Mouse (Mus musculus): ENCODE measurements around the gene Ddi2. TPM values are rescaled to one million over a fixed set of nuclear protein-coding genes. Genes with fewer than 3 reads are reported as not detected.

Ddi2 gene
- polyA plus RNA-seq, 1 experiment, result 21.1 TPM

- Histone ChIP-seq H3K27ac (ENCODE audit: insufficient read depth, low read length) (no peak overlapping the region), H3K27me3 (ENCODE audit: control insufficient read depth, insufficient read depth, low read length) (no peaks in the 10 kb centered on the region), H3K4me1 (ENCODE audit: control insufficient read depth, insufficient read depth, low read length) (no peaks in the 10 kb centered on the region; the same call in 1 of the 2 replicates), H3K4me3 (replicated peaks; ENCODE audit: insufficient read depth, low read depth, low read length) (peak overlapping the region; percentile 89)
- no peak for TF ChIP-seq CTCF (IDR thresholded peaks at IDR 0.05; ENCODE audit: borderline replicate concordance, insufficient read depth, low read depth, low read length)
- TF ChIP-seq POLR2A (IDR thresholded peaks at IDR 0.05; ENCODE audit: borderline replicate concordance, insufficient read depth, low read length), result no peak
- DNase-seq, result no peak
- WGBS, result 23% methylated on average over 9 of the region's 9 CpGs
These were observed 12.0 kb upstream of the Ddi2 start for GRCm38 (mm10) chr4:141735206-141735560.

- 0 out of 2 replicates have a peak overlapping the region, but pooled peaks have one; percentile 10 for H3K27ac ChIP-seq (ENCODE audit: insufficient read depth, low read length)
- TF ChIP-seq POLR2A (IDR thresholded peaks at IDR 0.05; ENCODE audit: borderline replicate concordance, insufficient read depth, low read length), result peak; percentile 82
- no peak for TF ChIP-seq CTCF (IDR thresholded peaks at IDR 0.05; ENCODE audit: borderline replicate concordance, insufficient read depth, low read depth, low read length)
- H3K4me3 ChIP-seq (replicated peaks; ENCODE audit: insufficient read depth, low read depth, low read length), result peak overlapping the region; percentile 89
- peak; percentile 89 to 93 for DNase-seq
- no peaks in the 10 kb centered on the region; the same call in 1 of the 2 replicates for H3K4me1 ChIP-seq (ENCODE audit: control insufficient read depth, insufficient read depth, low read length)
- H3K27me3 ChIP-seq (ENCODE audit: control insufficient read depth, insufficient read depth, low read length), result no peaks in the 10 kb centered on the region
- 6% methylated on average over 24 of the region's 24 CpGs for WGBS
These were observed 11.4 kb upstream of the Ddi2 start for GRCm38 (mm10) chr4:141734446-141735205.

GRCm38 (mm10) chr4:141731766-141732165, 8.5 kb upstream of the Ddi2 start:
- TF ChIP-seq POLR2A (IDR thresholded peaks at IDR 0.05; ENCODE audit: borderline replicate concordance, insufficient read depth, low read length) (no peak), CTCF (IDR thresholded peaks at IDR 0.05; ENCODE audit: borderline replicate concordance, insufficient read depth, low read depth, low read length) (no peak)
- H3K27me3 ChIP-seq (ENCODE audit: control insufficient read depth, insufficient read depth, low read length), result no peaks in the 10 kb centered on the region
- no peak overlapping the region for H3K4me3 ChIP-seq (replicated peaks; ENCODE audit: insufficient read depth, low read depth, low read length)
- no peaks in the 10 kb centered on the region; the same call in 1 of the 2 replicates for H3K4me1 ChIP-seq (ENCODE audit: control insufficient read depth, insufficient read depth, low read length)
- no peak for DNase-seq
- no peak overlapping the region for H3K27ac ChIP-seq (ENCODE audit: insufficient read depth, low read length)
- WGBS, result 84% methylated on average over 5 of the region's 5 CpGs

- 82% methylated on average over 13 of the region's 13 CpGs for WGBS
- TF ChIP-seq POLR2A (IDR thresholded peaks at IDR 0.05; ENCODE audit: borderline replicate concordance, insufficient read depth, low read length) (no peak), CTCF (IDR thresholded peaks at IDR 0.05; ENCODE audit: borderline replicate concordance, insufficient read depth, low read depth, low read length) (no peak)
- no peaks in the 10 kb centered on the region for H3K27me3 ChIP-seq (ENCODE audit: control insufficient read depth, insufficient read depth, low read length)
- H3K27ac ChIP-seq (ENCODE audit: insufficient read depth, low read length), result no peak overlapping the region
- no peak for DNase-seq
- no peaks in the 10 kb centered on the region; the same call in 1 of the 2 replicates for H3K4me1 ChIP-seq (ENCODE audit: control insufficient read depth, insufficient read depth, low read length)
- no peak overlapping the region for H3K4me3 ChIP-seq (replicated peaks; ENCODE audit: insufficient read depth, low read depth, low read length)
These were observed 7.2 kb upstream of the Ddi2 start for GRCm38 (mm10) chr4:141730401-141730800.

GRCm38 (mm10) chr4:141729266-141729665, 6.0 kb upstream of the Ddi2 start:
- WGBS, result 83% methylated on average over 3 of the region's 3 CpGs
- DNase-seq, result no peak
- no peaks in the 10 kb centered on the region for H3K4me1 ChIP-seq (ENCODE audit: control insufficient read depth, insufficient read depth, low read length)
- H3K4me3 ChIP-seq (replicated peaks; ENCODE audit: insufficient read depth, low read depth, low read length), result no peak overlapping the region
- no peak overlapping the region for H3K27ac ChIP-seq (ENCODE audit: insufficient read depth, low read length)
- TF ChIP-seq CTCF (IDR thresholded peaks at IDR 0.05; ENCODE audit: borderline replicate concordance, insufficient read depth, low read depth, low read length) (no peak), POLR2A (IDR thresholded peaks at IDR 0.05; ENCODE audit: borderline replicate concordance, insufficient read depth, low read length) (no peak)
- no peaks in the 10 kb centered on the region for H3K27me3 ChIP-seq (ENCODE audit: control insufficient read depth, insufficient read depth, low read length)

GRCm38 (mm10) chr4:141725738-141726137, 2.5 kb upstream of the Ddi2 start:
- 69% methylated on average over 3 of the region's 3 CpGs for WGBS
- no peak for DNase-seq
- H3K4me1 ChIP-seq (ENCODE audit: control insufficient read depth, insufficient read depth, low read length), result peaks cover 6% of the 10 kb centered on the region; the same call in 1 of the 2 replicates
- H3K27ac ChIP-seq (ENCODE audit: insufficient read depth, low read length), result no peak overlapping the region
- H3K4me3 ChIP-seq (replicated peaks; ENCODE audit: insufficient read depth, low read depth, low read length), result no peak overlapping the region
- H3K27me3 ChIP-seq (ENCODE audit: control insufficient read depth, insufficient read depth, low read length), result no peaks in the 10 kb centered on the region
- TF ChIP-seq CTCF (IDR thresholded peaks at IDR 0.05; ENCODE audit: borderline replicate concordance, insufficient read depth, low read depth, low read length) (no peak), POLR2A (IDR thresholded peaks at IDR 0.05; ENCODE audit: borderline replicate concordance, insufficient read depth, low read length) (no peak)

- H3K4me3 ChIP-seq (replicated peaks; ENCODE audit: insufficient read depth, low read depth, low read length), result no peak overlapping the region
- no peak for DNase-seq
- TF ChIP-seq CTCF (IDR thresholded peaks at IDR 0.05; ENCODE audit: borderline replicate concordance, insufficient read depth, low read depth, low read length) (no peak), POLR2A (IDR thresholded peaks at IDR 0.05; ENCODE audit: borderline replicate concordance, insufficient read depth, low read length) (no peak)
- peaks cover 6% of the 10 kb centered on the region; the same call in 1 of the 2 replicates for H3K4me1 ChIP-seq (ENCODE audit: control insufficient read depth, insufficient read depth, low read length)
- no peaks in the 10 kb centered on the region for H3K27me3 ChIP-seq (ENCODE audit: control insufficient read depth, insufficient read depth, low read length)
- H3K27ac ChIP-seq (ENCODE audit: insufficient read depth, low read length), result no peak overlapping the region
- WGBS, result 83% methylated on average over 5 of the region's 5 CpGs
These were observed 2.1 kb upstream of the Ddi2 start for GRCm38 (mm10) chr4:141725277-141725676.

GRCm38 (mm10) chr4:141724594-141724993, 1.4 kb upstream of the Ddi2 start:
- WGBS, result 68% methylated on average over 11 of the region's 11 CpGs
- H3K4me1 ChIP-seq (ENCODE audit: control insufficient read depth, insufficient read depth, low read length), result peaks cover 6% of the 10 kb centered on the region; the same call in 1 of the 2 replicates
- TF ChIP-seq POLR2A (IDR thresholded peaks at IDR 0.05; ENCODE audit: borderline replicate concordance, insufficient read depth, low read length) (no peak), CTCF (IDR thresholded peaks at IDR 0.05; ENCODE audit: borderline replicate concordance, insufficient read depth, low read depth, low read length) (no peak)
- no peak overlapping the region for H3K4me3 ChIP-seq (replicated peaks; ENCODE audit: insufficient read depth, low read depth, low read length)
- no peak overlapping the region for H3K27ac ChIP-seq (ENCODE audit: insufficient read depth, low read length)
- no peak for DNase-seq
- H3K27me3 ChIP-seq (ENCODE audit: control insufficient read depth, insufficient read depth, low read length), result no peaks in the 10 kb centered on the region
